Mouse (Mus musculus): ENCODE data around the gene Sorbs2. TPM values are rescaled to one million over a fixed set of nuclear protein-coding genes. Genes with fewer than 3 reads are reported as not detected.
A peak's percentile ranks its signal among the peaks of the same experiment; 100 is the strongest.

Gene Sorbs2
- total RNA-seq, 2 experiments from 2014 or later, result 985 TPM

DNA sequence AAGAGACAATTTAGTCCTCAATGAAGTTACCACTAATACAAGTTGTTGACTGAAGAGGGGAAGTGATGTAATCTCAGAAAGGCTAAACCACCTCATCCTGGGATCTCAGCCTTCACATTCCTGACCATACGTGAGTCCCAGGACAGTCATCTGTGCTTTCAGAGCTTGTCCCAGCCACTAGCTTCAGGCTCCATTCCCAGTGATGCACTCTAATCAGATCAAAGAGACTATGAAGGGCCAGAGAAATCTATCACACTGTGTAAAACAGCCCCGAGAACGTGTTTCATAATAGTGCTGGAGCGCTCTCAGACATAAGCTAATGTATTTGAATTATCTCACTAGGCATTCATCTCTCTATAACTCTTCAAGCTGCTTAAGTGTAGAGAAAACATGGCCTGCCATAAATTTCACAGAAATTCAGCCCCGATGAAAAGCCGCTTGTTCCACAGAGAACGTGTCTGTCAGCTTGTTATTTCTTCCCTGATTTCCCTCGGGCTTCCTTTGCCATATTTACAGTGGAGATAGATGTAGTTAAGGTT, 175.3 kb downstream of the Sorbs2 start:
- DNase-seq, result no peak

DNA sequence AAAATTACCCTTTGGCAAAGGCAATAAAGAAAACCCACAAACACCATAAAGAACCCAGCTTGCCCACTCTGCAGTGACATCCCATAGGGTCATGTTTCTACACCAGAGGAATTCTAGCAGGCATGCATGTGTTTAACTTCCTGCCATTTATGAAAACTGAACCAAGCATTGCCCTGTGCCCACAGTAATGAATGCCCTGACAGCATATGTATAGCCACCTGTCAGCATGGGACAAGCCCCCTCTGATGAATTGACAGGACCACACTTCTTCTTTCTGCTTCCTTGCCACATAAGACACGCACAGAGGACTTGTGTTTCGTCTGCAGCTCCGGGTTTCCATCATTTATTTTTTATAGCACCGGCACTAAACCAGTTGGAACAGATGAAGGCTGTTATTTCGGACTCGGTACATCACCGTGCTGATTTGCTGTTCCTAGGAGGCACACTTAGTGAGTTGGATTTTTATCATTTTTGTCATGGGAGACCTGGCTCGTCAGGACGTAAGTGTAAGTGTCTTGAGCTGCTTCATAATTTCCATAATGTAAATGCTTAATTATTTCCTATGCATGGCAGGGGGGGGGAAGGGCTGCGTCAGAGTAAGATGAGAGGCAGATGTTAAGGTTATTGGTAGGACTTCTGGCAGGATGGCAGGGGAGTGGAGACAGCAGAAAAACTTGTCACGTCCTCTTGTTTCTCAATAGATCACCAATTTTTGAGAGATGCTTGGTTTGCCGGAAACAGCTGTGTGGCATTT, 180.5 kb downstream of the Sorbs2 start:
- no peak for DNase-seq

DNA sequence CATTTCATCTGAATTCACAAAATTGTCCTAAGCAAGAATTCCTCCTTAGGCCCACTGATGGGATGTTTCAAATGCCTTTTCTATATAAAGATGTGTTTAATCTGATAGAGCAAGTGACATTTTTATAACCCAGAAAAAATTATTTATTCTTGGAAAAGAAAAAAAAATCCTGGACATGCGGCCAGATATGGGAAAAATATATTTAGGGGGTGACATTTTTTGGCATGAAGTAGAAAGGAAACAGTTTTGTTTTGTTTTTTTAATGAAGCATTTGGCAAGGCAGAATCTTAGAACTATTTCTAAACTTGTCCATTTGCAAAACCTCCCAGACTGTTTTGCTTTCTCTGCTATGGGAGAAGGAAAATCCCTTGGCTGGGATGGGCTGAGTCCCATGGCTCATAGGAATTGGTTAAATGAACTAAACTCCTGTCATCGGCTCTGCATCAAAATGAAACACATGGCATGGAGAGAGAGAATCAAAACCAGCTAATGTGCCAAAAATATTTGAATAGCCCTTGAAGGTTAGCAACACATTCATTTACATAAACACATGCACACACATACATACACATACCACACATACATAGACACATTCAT, 182.1 kb downstream of the Sorbs2 start:
- no peak for DNase-seq

DNA sequence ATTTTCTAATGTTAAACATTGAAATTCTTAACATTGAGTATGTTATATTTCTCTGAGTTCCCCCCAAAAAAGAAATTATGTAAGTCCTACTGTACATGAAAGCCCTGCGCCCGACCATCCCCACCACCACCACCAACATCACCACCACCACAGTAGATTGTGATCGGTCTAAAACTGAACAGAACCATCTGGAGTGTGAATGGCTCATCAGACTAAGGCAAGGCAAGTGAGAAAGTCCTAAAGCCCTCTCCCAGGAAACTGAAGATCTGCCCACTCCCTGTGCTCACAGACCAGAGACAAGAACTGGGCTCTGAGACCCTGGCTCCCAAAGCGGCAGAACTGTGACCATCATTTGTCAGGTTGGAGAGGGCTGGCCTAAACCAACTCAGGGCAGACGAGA, 192.5 kb downstream of the Sorbs2 start:
- no peak for DNase-seq

DNA sequence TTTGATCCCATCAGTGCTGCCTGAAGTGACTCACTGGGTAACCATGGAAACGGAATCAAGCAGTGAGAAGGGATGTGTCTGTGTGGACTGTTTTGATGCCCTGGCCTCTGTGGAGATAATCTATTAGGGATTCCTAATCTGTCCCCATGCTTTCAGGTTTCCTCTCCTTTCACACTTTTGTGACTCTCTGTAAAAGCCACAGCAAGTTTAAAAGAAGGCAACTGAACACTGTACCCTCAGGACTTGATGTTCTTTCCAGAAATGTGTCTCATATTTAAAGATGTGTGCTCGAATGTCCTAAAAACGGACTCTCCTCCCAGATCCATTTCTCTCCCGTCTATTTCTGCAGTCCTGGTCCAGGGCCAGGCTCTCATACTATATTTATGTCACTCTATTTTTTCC, 196.1 kb downstream of the Sorbs2 start:
- no peak for DNase-seq

DNA sequence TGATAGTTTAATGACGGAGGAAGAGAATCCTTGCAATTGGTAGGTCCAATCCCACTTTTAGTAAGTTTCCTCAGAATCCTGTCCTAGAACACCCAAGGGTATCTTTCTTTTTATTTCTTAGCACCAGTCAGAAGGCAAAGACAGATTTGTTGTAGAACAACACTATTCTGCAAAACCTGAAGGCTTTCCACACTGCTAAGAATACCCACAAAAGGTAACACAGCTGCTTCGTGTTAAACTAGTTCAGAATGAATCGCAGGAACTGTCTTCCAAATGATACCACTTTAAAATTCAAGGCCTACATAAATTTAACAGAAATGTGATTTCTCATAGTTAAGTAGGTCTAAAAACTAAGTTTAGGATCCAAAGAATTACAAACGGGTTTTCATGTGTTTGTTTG, 201.5 kb downstream of the Sorbs2 start:
- DNase-seq, result no peak

DNA sequence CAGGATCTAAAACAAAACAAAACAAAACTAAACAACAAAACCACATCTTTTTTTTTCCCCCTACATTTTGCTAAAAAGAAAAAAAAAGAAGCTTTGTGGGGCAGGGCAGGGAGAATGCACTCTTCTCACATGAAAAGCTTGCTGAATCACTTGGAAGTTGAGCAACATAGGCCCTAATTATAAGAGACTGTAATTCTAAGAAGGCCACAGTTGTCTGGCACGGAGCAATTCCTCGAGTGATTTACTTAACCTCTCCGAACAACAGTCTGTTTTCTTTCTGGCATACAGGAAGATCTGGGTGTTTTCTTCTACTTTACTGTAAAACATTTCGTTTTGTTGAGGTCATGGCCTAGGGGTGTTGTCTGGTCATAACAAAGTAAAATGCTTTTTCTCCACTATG, 202.1 kb downstream of the Sorbs2 start:
- DNase-seq, result no peak

DNA sequence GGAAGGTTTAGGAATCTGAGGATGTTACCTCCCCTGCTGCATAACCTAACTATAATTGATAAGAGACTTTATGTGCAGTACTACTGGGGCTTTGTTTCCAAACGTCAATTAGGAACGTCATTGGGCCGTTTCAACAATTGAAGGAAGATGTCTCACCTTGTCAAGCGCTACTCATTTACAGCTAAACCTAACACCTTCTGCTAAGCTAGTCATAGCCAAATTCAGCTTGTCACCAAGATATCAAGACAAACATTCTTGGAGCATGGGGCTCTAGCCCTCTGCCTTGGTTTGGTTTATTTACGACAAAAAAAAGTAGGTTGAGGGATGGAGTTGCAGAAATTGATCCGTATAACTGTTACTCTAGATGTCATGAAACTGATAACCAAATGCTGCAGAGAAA, 205.0 kb downstream of the Sorbs2 start:
- DNase-seq, result no peak

DNA sequence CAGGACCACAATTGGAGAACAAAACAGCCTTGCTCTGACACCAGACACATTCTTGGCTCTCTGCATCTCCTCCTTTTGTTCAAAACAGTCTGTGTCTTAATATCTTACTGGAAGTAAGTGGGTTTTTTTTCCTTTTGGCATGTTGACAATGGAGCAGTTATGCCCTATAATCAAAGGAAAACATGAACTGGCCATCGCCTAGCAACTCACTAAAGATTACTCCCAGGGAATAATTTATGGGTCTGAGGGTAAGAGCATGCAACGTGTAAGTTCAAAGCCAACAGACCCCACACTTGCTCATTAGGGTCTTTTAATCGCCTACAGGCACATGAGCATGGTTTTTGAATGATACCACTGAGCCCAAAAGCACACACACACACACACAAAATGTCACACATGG, 207.2 kb downstream of the Sorbs2 start:
- DNase-seq, result no peak

DNA sequence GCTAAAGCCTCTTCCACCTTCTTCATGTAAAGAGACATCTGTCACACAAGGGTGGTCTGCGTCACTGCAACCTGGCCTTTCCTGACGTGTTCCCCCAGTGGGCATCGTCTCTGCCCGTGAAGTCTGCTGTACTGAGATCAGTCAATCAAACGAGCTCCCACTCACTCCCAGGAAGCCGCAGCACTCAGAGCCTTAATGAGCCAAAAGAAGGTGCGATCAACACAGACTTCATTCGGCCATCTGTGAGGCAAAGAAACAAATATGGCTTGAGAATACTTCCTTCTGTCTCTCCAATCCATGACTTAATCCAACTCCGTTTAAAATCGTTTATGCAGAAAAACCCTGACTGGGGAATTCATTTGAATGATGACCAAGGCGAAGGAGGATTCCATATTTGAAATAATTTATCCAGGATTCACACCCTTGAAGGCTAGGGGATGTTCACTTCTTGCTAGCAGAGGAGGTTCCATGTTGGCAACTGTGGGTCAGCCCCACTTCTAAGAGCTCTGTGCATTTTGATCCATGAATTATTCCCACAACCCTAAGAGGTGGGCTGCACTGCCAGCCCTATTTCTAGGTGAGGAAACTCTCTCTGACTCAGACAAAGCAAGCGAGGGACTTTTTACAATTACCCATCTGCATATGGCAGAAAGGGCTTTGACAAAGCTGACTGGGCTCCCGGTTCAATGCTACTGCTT, 207.9 kb downstream of the Sorbs2 start:
- DNase-seq, result no peak

DNA sequence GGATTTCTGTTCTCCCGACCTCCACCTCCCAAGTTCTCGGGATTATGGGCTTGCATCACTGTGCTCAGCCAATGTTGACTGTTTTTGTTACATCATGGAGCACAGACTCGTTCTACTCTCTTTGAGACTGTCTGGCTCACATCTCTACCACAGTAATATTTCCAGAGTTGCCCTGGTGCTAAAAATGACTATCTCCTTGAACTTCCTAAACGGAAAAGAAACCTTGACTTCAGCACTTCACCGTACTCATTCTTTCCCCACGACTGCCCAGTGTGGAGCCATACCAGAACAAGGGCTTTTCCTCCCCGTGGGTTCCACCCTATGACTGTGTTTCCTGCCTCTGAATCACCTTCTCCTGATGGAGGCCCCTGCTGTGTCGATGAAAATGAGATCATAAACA, 212.2 kb downstream of the Sorbs2 start:
- peak; percentile 49 for DNase-seq

DNA sequence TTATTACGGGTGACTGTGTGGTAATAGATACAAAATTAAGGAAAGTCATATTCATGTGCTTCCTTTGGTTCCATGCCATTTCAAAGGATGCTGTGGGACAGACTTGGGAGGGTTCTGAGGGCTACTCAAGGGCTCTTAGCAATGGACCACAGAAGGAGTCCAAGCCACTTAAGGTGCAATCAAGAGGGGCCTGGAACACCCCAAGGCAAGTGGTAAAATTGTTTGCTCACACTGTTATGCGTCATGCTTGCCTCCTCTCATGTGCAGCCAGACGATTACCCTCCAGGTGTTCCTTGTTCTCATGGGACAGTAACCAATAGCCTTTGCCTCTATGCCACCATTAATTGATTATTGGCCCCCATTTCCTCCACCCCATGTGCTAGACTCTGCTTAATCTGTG, 216.6 kb downstream of the Sorbs2 start:
- no peak for DNase-seq

DNA sequence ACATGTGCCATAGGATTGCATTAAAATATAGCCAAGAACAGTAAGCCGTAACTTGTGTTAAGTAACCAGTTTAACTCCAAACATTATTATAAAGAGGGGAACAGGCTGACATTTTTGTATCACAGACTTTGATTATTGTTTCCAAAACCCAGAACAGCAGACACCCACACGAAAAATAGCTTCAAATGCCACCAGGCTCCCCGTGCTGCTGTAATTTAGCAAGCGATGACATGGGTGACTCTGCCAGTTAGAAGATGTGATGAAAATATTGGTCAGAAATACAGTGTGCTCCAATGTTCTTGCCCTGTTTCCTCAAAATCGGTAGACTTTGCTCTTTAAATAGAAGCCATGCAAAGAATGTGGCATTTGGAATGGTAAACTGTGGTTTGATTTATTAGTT, 217.7 kb downstream of the Sorbs2 start:
- no peak for DNase-seq

DNA sequence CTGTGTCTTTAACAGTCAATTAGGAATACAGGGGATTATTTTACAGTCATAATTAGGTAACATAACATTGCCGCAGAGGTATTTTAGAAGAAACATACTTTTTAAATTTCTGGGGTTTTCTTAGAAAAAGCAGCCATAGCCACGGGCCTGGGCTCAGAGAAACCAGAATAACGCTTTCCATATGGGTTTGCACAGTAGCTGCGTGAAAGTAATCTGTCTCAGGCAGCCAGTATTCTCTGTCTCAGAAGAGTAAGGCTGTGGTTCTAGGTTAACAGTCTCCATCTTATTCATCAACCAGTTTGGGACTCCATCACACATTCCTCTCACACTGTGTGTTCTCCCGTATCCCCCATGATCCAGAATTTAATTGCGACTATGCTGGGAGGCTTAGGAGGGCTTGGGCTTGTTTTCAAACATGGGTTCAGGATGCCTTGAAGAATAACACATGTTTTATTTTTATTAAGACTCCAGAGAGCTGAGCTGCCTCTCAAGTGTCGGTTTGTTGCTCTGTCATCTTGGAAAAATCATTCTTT, 222.3 kb downstream of the Sorbs2 start:
- DNase-seq, result no peak

DNA sequence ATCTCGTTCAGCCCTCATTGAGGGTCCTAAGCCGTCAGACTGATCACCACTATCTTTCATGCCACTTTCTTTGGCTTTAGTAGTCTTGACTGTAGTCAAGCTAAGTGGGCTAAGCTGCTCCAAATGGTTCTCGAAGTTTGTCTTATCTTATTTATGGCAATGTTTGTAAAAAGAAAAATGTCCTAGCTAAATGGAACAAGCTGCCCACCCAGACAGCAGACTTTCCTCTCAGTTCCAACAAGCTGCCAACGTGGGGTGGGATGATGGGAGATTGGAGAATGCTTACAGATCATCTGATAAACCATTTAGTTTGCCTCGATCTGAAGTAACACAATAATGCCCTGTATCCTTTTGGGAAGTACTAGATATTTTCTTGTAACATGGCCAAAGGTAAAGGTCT, 223.2 kb downstream of the Sorbs2 start:
- no peak for DNase-seq

DNA sequence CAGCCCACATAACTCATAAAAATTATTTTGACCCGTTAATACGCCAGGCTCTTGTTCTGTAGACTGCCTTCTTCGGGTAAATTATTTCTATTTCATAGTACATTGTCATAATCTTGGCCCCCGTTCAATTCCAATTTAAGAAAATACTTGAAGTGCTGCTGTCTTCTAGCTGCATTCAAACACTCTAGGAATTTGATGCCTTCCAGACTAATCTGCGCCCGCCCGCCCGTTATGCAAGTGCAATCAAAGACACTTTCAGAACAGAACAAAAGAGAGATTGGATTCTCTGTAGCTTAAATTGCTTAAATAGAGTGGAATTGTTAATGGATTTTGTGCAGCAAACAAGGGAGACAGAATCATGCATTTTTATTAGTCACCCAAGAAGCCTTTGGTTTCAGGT, 226.5 kb downstream of the Sorbs2 start:
- no peak for DNase-seq

DNA sequence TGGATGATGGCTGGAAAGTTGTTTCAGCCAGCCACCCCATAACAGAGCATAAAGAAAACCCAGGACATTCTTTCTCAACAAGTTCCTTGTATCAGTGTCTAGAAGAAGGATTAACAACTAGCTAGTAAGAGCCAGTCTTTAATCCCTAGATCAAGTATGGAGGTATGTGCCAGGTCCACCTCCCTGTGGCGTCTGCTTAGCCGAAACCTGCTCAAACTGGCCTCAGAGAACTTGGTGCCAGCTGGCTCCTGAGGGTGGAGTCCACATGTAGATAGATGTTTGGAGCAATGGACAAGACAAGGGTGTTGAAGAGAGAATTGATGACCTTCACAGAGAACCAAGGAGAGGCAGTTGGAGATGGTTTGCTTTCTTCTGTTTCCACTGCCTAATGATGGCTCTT, 229.7 kb downstream of the Sorbs2 start:
- peak; percentile 38 for DNase-seq

DNA sequence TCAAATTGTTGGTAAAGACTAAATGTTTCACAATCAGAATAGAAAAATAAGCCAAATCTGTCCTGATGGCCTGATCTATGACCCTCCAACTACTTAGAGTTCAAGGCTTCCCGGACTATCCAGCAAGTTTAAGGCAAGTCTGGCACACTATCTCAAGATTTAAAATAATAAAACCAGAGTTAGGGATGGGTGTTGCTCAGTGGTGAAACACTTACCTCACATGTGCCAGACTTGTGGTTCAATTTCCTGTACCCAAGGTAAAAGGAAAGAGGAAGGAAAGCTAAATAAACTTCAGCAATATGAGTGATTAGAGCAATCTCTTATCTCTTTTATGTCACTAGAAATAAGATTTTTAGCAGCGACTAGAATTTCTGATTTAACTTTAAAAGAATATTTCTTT, 235.7 kb downstream of the Sorbs2 start:
- DNase-seq, result no peak

DNA sequence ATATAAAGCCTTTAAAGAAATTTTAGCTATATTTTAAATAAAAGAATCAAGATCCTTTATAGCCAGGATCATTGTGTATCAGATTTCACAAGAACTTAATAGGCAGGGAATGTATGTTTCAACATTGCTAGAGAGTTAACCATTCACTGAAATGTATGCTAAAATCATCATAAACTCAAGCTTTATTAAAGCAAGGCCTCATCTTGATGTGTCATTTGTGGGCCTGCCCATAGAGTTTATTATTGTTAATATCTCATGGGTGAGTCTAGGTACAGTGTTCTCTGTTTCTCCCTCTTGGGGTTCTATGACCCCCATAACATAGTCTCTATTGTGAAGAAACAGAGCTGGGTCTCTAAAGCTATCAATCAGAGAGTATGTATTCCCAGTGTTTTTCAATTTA, 236.2 kb downstream of the Sorbs2 start:
- no peak for DNase-seq

DNA sequence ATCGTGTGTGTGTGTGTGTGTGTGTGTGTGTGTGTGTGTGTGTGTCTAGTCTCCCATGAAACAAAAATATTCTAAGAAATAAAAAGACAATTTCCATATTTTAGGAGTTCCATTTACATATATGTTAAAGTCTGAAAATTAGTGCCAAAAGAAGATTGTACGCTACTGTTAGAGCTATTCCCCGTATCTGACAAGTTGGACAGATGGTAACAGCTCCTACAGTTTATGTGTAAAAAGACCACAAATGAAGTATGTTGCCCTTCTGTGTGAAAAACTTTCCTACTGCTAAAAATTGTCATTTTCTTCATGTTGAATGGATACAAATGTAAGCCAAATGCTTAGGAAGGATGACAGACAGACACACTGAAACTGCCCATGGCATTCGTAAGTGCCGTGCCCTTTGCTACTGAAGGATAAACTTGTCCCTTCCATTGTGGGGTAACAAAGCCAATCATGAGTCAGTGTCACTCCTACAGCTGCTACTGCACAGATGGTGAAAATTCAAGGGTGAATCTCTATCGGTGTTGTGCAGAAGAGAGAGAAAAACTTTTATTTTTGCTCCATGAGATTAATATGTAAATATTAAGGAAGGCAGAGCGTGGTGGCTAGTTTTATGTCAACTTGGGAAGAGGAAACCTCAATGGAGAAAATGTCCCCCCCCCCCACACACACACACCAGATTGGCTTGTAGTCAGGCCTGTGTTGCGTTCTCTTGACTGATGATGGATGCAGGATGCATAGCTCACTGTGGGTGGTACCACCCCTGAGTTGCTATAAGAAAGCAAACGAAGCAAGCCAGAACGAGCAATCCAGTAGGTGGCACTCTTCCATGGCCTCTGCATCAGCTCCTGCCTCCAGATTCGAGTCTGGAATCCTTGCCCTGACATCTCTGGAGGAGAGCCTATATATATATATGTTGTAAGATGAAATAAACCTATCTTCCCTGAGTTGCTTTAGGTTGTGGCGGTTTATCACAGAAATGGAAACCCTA, 244.2 kb downstream of the Sorbs2 start:
- DNase-seq, result no peak

DNA sequence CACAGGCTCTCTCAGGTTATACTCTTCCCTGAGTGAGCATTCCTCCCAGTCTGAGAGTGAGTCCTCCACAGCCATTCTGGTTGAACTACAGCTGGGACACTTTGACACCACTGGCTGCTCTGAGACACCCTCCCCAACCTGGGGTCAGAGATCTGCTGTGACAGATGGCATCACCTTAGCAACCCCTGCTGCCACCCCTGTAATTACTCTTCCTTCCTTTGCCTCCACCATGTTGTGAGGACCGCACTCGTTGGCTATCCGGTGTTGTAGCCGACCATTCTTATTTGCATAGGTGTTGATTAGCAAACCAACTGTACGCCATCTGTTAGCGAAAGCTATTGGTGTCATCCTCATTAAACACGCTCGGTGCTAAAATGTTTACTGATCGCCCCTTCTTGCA, 247.9 kb downstream of the Sorbs2 start:
- no peak for DNase-seq

DNA sequence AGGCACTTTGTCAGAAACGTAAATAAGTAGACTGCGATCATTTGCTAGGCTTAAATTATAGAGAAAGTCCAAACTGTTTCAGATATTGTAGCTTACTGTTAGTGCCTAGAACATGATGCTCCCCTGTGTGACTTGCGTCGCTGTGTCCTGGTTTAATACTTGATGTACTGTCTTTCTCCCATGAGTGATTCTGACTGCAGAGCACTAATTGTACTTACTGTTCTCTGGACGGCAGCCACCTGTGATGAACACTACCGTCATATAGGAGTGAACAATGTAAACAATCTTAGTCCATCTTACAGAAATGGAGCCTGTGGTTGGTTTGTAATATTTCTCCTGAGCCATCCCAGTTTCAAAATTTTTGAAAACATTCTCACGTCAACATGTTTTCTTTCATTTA, 248.4 kb downstream of the Sorbs2 start:
- no peak for DNase-seq
